Mouse (Mus musculus) liver, adult 2 months (tissue): Measurements from ENCODE around the gene Hdac7. TPM values are rescaled to one million over a fixed set of nuclear protein-coding genes. Genes with fewer than 3 reads are reported as not detected.

Source experiments
- DNase-seq: peaks from one replicate; pipeline ENCODE4 v3.0.0-alpha.2; 2011; ENCODE audit warnings: low read depth, low spot score; ENCODE audit errors: extremely low read depth
- H3K27ac ChIP-seq: fragments of 200-500 bp; replicated peaks from 2 replicates; pipeline ENCODE4 v1.5.1; 2012; ENCODE audit warnings: low read depth, mild to moderate bottlenecking, control low read depth, inconsistent platforms, low read length; ENCODE audit not compliant: insufficient read depth
- H3K27me3 ChIP-seq: fragments of 200-500 bp; 2 replicates; pipeline ENCODE4 v1.6.1; 2012; ENCODE audit warnings: mild to moderate bottlenecking, moderate library complexity, low read length, inconsistent platforms; ENCODE audit not compliant: control insufficient read depth, insufficient read depth
- H3K36me3 ChIP-seq: fragments of 200-500 bp; 2 replicates; pipeline ENCODE4 v1.6.1; 2012; ENCODE audit warnings: low read length, inconsistent platforms; ENCODE audit not compliant: control insufficient read depth, insufficient read depth
- H3K4me1 ChIP-seq: fragments of 200-500 bp; 2 replicates; pipeline ENCODE4 v1.6.1; 2011; ENCODE audit warnings: low read length; ENCODE audit not compliant: control insufficient read depth, insufficient read depth
- H3K4me3 ChIP-seq: fragments of 200-500 bp; 2 replicates; pipeline ENCODE4 v1.5.1; 2011; ENCODE audit warnings: low read depth, mild to moderate bottlenecking, control low read depth, low read length, moderate library complexity; ENCODE audit not compliant: insufficient read depth
- H3K79me2 ChIP-seq: fragments of 200-500 bp; 2 replicates; pipeline ENCODE4 v1.6.1; 2012; ENCODE audit warnings: inconsistent platforms, mild to moderate bottlenecking, low read length, moderate library complexity; ENCODE audit not compliant: control insufficient read depth, insufficient read depth
- H3K9ac ChIP-seq: fragments of 200-500 bp; 2 replicates; pipeline ENCODE4 v1.6.1; 2012; ENCODE audit warnings: low read depth, mild to moderate bottlenecking, control low read depth, inconsistent platforms, low read length
- CTCF ChIP-seq: fragments of 200-500 bp; IDR thresholded peaks from 2 replicates; pipeline ENCODE4 v1.5.1; 2011; ENCODE audit warnings: low read depth, low read length, control low read depth
- POLR2A ChIP-seq: fragments of 200-500 bp; IDR thresholded peaks from 2 replicates; pipeline ENCODE4 v1.6.1; 2011; ENCODE audit warnings: low read length, control low read depth; ENCODE audit not compliant: insufficient read depth; ENCODE audit errors: extremely low read depth
- WGBS: fragments of 180-500 bp; shearing (Covaris S2); methylation state at CpG from one replicate; pipeline ENCODE4 v1.1.7; 2018; 5-methylcytosine and 5-hydroxymethylcytosine counted together
- polyA plus RNA-seq: library from polyadenylated mRNA; depleted of rRNA; stranded (reverse); fragments of >200 nt; gene quantifications from 2 replicates; pipeline ENCODE4 v1.2.3, GENCODE M21; 2012
- total RNA-seq: library from RNA; depleted of rRNA; stranded (reverse); fragments of >200 nt; gene quantifications from 2 replicates; pipeline ENCODE4 v1.2.3, GENCODE M21; 2014

The Hdac7 gene
- total and polyA plus RNA-seq, 2 experiments = 2.5 to 9.5 TPM

DNA sequence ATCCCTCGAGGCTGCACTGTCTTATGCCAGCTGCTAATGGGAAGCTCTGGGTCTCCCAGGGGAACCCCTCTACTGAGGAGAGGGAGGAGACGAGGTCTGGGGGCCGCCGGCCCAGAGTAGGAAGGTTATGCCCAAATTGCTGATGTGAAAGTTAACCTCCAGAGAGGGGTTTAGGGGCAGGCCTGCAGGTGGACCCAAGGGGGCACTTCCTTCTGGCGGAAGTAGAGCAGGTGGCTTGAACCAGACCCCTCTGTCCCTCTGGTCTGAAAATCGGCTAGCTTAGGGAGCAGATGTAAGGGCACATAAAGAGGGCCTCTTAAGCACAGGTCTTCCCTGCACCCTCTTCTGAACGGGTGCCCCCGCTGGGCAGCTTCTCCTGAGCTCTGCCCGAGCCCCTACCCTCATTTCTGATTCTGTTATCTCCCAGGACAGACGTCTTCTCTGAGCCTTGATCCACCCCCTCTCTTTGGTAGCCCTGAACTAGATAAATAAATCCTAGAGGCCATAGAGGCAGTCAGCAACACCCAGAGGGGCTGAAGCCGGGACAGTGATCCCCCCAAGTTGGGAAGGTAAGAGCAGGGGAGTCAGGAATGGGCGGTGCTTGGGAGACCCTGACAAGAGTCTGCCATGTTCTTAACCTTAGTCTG, 18.2 kb downstream of the Hdac7 start:
- Histone ChIP-seq H3K27me3 (no peaks in the 10 kb centered on the region), H3K36me3 (no peaks in the 10 kb centered on the region), H3K4me1 (peaks cover 16% of the 10 kb centered on the region), H3K9ac (peak overlapping the region; percentile 27; the same call in 1 of the 2 replicates), H3K4me3 (no peak overlapping the region), H3K27ac (peak overlapping the region; percentile 22), H3K79me2 (peaks cover 8% of the 10 kb centered on the region; the same call in 1 of the 2 replicates)
- no peak for TF ChIP-seq CTCF
- TF ChIP-seq POLR2A = no peak
- WGBS = 65% methylated on average over 12 of the region's 12 CpGs
- no peak for DNase-seq

DNA sequence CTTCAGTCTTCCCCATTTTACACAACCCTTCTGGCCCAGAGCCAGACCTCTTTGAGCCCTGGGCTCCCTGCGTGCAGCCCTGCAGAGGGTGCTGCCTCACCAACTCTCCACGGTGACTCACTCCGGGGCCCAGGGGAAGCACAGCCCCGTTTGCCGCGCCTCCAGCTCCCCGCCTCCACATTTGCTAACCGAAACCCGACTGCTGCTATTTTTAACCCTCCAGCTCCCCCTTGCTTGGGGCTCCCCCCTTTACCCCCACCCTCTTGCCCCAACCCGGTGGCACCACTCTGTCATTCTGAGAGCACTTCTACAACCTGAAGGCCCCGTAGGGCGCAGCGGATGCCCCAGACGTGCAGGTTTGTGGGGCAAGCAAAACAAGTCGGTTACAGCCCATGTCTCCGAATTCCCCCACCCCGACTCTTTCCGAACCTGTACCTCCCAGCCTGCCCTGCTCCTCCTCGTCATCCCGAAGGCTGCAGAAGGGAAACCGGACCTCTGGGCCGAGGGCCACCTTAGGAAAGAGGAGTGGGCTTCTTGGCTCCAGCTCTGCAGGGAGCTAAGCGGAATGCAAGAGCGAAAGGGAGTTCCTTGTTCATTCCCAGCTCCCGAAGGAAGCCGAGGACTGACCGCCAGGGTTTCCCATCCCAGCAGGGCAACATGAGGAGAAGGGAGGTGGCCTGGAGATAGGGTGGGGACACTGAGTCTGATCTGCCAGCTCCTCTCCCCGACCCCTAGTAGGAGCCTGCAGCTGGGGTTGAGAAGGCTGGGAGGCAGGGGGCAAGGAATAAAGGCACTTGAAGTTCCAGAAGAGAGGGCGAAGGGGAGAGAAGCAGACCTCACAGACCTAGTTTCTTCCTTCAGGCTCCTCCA, 19.0 kb downstream of the Hdac7 start:
- Histone ChIP-seq H3K4me3 (peak overlapping the region; percentile 43), H3K27ac (peak overlapping the region; percentile 22), H3K9ac (peak overlapping the region; percentile 27), H3K27me3 (no peaks in the 10 kb centered on the region), H3K36me3 (no peaks in the 10 kb centered on the region), H3K4me1 (peaks cover 16% of the 10 kb centered on the region), H3K79me2 (peaks cover 8% of the 10 kb centered on the region; the same call in 1 of the 2 replicates)
- no peak for DNase-seq
- 17% methylated on average over 29 of the region's 29 CpGs for WGBS
- TF ChIP-seq POLR2A = no peak
- peak; percentile 46 for TF ChIP-seq CTCF

GRCm38 (mm10) chr15:97824042-97824441, 20.3 kb downstream of the Hdac7 start:
- no peak for DNase-seq
- H3K27me3 ChIP-seq = no peaks in the 10 kb centered on the region
- 73% methylated on average over 6 of the region's 6 CpGs for WGBS
- H3K4me1 ChIP-seq = peaks cover 16% of the 10 kb centered on the region
- H3K27ac ChIP-seq = no peak overlapping the region
- H3K36me3 ChIP-seq = no peaks in the 10 kb centered on the region
- TF ChIP-seq CTCF (no peak), POLR2A (no peak)
- peaks cover 8% of the 10 kb centered on the region; the same call in 1 of the 2 replicates for H3K79me2 ChIP-seq
- no peak overlapping the region for H3K4me3 ChIP-seq
- no peak overlapping the region for H3K9ac ChIP-seq

- TF ChIP-seq POLR2A (no peak), CTCF (no peak)
- H3K27ac ChIP-seq = no peak overlapping the region
These were observed 20.8 kb downstream of the Hdac7 start for GRCm38 (mm10) chr15:97823479-97823878.

GRCm38 (mm10) chr15:97822545-97823228, 21.6 kb downstream of the Hdac7 start:
- DNase-seq = no peak
- peaks cover 16% of the 10 kb centered on the region for H3K4me1 ChIP-seq
- H3K36me3 ChIP-seq = no peaks in the 10 kb centered on the region
- H3K9ac ChIP-seq = no peak overlapping the region
- no peak overlapping the region for H3K4me3 ChIP-seq
- no peak overlapping the region for H3K27ac ChIP-seq
- no peaks in the 10 kb centered on the region for H3K27me3 ChIP-seq
- peaks cover 8% of the 10 kb centered on the region; the same call in 1 of the 2 replicates for H3K79me2 ChIP-seq
- WGBS = 66% methylated on average over 12 of the region's 12 CpGs
- no peak for TF ChIP-seq CTCF
- no peak for TF ChIP-seq POLR2A

More at GRCm38 (mm10) chr15:97823479-97823878, 20.8 kb downstream of the Hdac7 start:
- H3K79me2 ChIP-seq = peaks cover 8% of the 10 kb centered on the region; the same call in 1 of the 2 replicates
- WGBS = 77% methylated on average over 12 of the region's 12 CpGs
- H3K9ac ChIP-seq = no peak overlapping the region
- H3K36me3 ChIP-seq = no peaks in the 10 kb centered on the region
- H3K27me3 ChIP-seq = no peaks in the 10 kb centered on the region
- H3K4me1 ChIP-seq = peaks cover 16% of the 10 kb centered on the region
- H3K4me3 ChIP-seq = no peak overlapping the region
- DNase-seq = no peak
